Mouse (Mus musculus) layer of hippocampus, postnatal 25 days (tissue): Measurements from ENCODE around the gene Dirc2. TPM values are rescaled to one million over a fixed set of nuclear protein-coding genes. Genes with fewer than 3 reads are reported as not detected.

ENCODE experiments used
- DNase-seq, 2 experiments: peaks; one replicate each; pipeline ENCODE4 v3.0.0; 2022; ENCODE audit warnings: mixed read lengths in 2 of 2, low spot score in 1 of 2; ENCODE audit errors: extremely low spot score in 1 of 2
- total RNA-seq, 2 experiments: library from RNA; stranded (reverse); gene quantifications; 2 replicates each; pipeline ENCODE4 v1.2.3; 2021

Gene Dirc2
- total RNA-seq, 2 experiments from 2014 or later: 70.6 to 81.7 TPM

- DNase-seq: no peak
Observed at GRCm38 (mm10) chr16:35741621-35742020, 27.5 kb downstream of the Dirc2 start.

- DNase-seq: no peak
Observed at GRCm38 (mm10) chr16:35740943-35741342, 28.2 kb downstream of the Dirc2 start.

GRCm38 (mm10) chr16:35740357-35740756 lies 28.8 kb downstream of the Dirc2 start:
- no peak for DNase-seq

- no peak for DNase-seq
Observed at GRCm38 (mm10) chr16:35739548-35739947, 29.6 kb downstream of the Dirc2 start.

GRCm38 (mm10) chr16:35738096-35738767 lies 30.9 kb downstream of the Dirc2 start:
- DNase-seq: no peak

GRCm38 (mm10) chr16:35734038-35734437 lies 35.1 kb downstream of the Dirc2 start:
- peak; percentile 48 to 70 for DNase-seq

GRCm38 (mm10) chr16:35732096-35732495 lies 37.1 kb downstream of the Dirc2 start:
- no peak for DNase-seq

GRCm38 (mm10) chr16:35729151-35729738 lies 39.9 kb downstream of the Dirc2 start:
- no peak for DNase-seq

- no peak for DNase-seq
Observed at GRCm38 (mm10) chr16:35726601-35727000, 42.6 kb downstream of the Dirc2 start.

- DNase-seq: no peak
Observed at GRCm38 (mm10) chr16:35724561-35724960, 44.6 kb downstream of the Dirc2 start.

GRCm38 (mm10) chr16:35717761-35718160 lies 51.4 kb downstream of the Dirc2 start:
- no peak for DNase-seq

GRCm38 (mm10) chr16:35716257-35716656 lies 52.9 kb downstream of the Dirc2 start:
- no peak for DNase-seq

- DNase-seq: no peak
Observed at GRCm38 (mm10) chr16:35715771-35716170, 53.4 kb downstream of the Dirc2 start.

- DNase-seq: no peak
Observed at GRCm38 (mm10) chr16:35715350-35715749, 53.8 kb downstream of the Dirc2 start.

- DNase-seq: no peak
Observed at GRCm38 (mm10) chr16:35714689-35715088, 54.5 kb downstream of the Dirc2 start.

GRCm38 (mm10) chr16:35713606-35714005 lies 55.5 kb downstream of the Dirc2 start:
- DNase-seq: no peak

- no peak for DNase-seq
Observed at GRCm38 (mm10) chr16:35711004-35711403, 58.2 kb downstream of the Dirc2 start.

- no peak for DNase-seq
Observed at GRCm38 (mm10) chr16:35707004-35707403, 62.2 kb downstream of the Dirc2 start.

- DNase-seq: no peak
Observed at GRCm38 (mm10) chr16:35704796-35705195, 64.4 kb downstream of the Dirc2 start.

GRCm38 (mm10) chr16:35703763-35704679 lies 65.1 kb downstream of the Dirc2 start:
- DNase-seq: no peak

GRCm38 (mm10) chr16:35701823-35702222 lies 67.3 kb downstream of the Dirc2 start:
- peak; percentile 13 to 23 for DNase-seq
